Mouse (Mus musculus) fibroblast of lung, adult 2 months (primary cell): ENCODE data around the gene Zdhhc6.

Source experiments
- DNase-seq: peaks from one replicate; pipeline ENCODE4 v3.0.0-alpha.2; 2011; ENCODE audit warnings: low read depth

Zdhhc6 gene

DNA sequence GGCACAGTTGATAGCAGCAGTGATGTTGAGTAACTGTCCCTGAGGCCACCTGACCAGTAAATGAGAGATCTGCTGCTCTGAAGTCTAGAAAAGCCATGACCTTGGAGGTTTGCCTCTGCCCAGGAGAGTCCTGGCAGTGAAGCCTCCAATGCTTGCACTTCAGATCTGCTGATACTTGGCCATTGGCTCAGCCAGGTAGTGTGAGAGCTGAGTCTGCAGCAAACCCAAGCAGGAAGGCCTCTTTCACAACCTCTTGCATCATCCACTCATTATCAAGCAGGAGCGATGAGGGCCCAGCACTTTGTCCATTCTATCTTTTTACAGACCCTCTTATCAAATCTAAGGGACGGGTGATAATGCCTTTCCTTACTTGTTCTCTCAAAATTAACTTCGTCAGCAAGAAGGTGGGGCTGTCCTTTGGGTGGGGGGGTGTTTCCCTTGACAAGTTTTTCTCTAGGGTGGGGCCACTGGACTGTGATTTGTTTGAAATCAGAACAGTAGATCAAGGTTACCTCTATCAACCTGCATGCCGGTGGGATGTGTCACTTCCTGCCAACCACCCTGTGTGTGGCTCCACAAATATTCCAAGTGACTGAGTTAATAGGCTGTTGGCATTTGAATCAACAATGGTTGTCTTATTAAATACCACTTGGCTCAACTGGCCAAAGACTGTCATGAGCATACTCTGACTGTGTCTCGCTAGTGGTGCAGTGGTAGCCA, 58.0 kb downstream of the Zdhhc6 start:
- DNase-seq: no peak

DNA sequence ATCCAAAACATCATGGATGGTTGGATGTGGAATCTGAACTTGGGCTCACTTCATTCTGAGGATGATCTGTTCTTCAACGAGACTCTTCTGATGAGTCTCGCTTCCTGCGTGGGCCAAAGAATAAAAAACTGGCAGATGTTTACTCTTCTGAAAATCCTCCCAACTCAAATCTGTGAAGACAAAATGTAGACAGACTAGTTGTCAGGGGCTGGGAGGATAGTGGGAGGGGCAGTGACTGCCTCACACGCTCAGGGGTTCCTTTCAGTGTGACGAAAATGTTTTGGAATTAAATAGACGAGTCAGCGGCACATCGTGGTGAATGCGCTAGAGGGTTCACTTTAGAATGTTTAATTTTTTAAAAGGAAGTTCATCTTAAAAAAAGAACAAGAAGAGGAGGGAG, 59.7 kb downstream of the Zdhhc6 start:
- DNase-seq: no peak

DNA sequence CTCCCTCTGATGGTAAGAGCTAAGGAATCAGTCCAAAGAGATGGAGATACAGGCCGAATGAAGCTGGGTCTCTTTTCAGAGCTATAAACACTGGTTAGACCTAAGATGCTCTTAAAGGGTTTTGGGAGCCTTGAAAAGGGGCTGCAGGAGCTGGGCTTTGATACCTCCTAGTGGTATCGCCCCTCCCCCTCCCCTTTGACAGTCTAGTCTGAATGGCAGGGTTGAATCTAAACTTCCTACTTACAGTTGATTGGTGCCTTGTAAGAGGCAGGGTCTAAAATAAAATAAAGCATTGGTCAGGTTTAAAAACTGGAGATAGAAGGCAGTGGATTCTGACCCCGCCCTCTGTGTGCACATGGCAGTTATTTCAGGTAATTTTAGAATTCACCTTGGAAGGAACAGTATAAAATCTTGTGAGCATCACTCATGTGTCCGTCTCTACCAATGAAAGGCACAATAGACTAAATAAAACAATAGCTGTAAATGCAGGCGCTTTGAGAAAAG, 61.3 kb downstream of the Zdhhc6 start:
- no peak for DNase-seq

DNA sequence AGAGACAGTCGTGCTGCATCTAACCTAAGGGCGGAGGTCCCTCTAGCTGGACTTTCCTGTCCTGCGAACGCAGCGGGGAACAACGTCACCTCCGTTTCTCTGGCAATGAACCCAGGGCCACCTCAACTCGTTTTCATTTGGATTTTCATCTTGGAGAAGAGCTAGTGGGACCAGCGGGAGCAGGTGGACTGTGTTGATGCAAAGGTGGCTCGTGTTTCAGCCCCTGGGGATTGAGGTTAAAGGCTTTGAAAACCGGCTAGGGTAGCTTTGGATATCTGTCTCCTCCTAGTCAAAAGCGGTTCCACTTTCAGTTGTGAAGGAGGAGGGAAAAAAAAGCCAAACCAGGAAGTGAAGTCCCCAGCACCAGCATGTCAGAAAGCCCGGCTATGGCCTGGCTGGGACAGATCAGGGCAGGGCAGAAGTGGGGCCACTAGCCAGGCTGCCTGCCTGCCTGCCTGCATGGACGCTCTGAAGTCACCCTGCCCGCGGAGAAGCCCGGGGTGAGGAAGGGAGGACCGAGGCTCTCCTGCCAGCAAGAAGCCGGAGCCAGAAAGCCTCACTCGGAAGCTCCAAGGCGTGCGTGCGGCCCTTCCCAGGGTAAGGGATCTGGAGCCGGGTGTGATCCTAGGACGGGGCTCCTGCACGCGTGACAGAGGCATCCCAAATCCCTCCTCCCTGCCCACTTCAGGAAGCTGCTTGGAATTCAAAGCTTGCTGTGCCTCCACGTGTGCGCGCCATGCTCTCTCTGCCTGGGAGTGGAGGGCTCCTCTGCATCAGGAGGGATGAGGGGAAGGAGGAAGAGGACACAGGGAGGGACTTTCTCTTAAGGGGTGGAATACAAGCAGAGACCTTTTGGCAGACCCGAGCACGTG, 62.0 kb downstream of the Zdhhc6 start:
- DNase-seq: no peak

GRCm38 (mm10) chr19:55253239-55253569, 62.6 kb downstream of the Zdhhc6 start:
- DNase-seq: no peak

- no peak for DNase-seq
Observed at GRCm38 (mm10) chr19:55251383-55252124, 64.3 kb downstream of the Zdhhc6 start, which contains the start of gene Acsl5. Gene Acsl5 (plus strand): TSS chr19:55251938.

DNA sequence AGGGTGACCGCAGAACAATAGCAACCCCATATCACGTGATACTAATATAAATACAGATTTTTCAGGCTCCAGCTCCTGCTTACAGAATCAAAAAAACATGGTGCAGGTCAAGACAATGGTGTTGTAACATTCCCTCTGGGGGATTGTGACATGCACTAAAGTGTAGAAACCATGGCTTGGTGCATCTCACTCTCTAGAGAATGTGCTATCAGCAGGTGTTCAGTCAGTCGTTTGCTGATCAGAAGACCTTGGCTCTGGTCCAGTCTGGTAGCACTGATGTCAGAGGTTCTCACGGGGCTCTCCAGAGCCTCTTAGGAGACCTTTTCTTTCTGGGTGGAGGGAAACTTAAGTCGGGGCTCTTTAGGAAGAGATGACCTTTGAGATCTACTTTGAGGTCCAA, 65.4 kb downstream of the Zdhhc6 start:
- DNase-seq: no peak

DNA sequence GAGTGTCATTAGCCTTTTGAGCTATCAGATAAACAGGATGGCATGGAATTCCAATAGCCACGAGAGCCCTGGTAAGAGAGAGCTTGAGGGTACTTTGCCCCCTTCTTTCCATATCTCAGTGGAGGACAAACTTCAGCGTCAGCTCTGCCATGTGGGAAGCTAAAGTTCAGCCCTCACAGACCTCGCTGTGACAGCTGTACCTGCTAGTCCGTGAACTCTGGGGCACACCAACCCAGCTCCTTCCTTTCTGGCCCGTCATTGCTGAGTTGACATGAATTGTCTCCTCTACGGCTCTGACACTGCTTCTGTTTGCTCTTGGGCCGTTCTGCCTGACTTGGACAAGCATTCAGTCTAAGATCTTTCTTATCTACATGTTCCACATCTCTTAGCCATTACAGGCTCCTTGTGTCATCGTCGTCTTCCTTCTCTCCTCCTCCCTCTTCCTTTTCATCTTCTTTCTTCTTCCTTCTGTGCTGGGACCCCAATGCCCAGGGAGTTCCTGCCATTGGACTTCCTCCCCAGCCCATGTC, 67.8 kb downstream of the Zdhhc6 start:
- no peak for DNase-seq

DNA sequence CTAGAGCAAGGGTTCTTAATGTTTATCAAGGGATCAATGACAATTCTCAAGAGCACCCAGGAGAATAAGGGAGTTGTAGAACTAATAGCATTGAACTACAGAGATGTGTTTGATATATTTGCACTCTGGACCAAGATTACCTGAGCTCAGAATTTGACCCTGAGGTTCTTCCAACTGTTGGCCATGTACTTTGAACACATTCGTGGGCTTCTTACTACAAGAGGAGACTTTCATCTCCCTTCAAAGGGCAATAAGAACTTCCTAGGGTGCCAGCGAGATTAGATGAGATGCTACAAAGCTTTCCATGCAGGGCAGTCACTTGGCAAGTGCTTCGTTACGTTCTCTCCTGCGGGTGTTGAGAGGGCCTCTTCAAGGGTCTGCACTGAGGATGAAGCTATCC, 68.3 kb downstream of the Zdhhc6 start:
- no peak for DNase-seq

DNA sequence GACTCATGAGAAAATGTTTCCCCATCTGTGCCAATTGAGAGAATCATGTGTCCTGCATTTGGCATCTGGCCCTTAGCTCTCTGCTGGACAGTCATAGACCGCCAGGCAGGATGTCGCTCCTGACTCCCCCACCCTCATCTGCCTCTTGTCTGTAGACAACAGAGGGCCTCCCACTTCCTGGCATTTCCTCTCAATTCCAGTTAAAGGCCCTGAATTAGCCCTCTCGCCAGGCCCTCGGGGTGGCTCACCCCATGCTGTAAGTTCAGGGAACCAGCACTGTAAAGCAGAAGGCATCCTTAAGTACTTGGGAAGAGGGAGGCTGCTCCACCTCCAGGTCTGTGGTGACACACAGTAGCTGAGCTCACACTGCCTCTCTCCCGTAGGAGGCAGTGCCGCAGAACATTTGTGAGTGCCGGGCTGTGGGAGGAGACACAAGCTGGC, 71.0 kb downstream of the Zdhhc6 start:
- DNase-seq: peak; percentile 58

- no peak for DNase-seq
Observed at GRCm38 (mm10) chr19:55241186-55241645, 74.6 kb downstream of the Zdhhc6 start, which contains the start of gene Gucy2g. Gene Gucy2g (minus strand): TSS chr19:55241236.

- DNase-seq: no peak
Observed at GRCm38 (mm10) chr19:55239766-55240426, 75.9 kb downstream of the Zdhhc6 start.

DNA sequence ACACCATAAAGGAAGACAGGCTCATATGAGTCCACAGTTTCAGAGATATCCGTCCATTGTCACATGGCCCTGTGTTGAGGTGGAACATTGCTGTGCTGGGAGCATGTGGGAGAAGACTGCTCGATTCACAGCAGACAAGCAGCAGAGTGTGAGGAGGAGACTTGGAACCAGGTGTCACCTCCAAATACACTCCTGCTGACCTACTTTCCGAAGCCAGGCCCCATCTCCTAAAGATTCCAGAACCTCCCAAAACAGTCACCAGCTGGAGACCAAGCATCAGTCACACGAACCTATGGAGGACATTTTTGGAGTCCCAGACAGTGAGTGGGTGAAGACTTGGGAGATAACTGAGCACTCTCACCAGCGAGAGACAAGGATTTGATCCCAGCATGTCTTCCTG, 79.3 kb downstream of the Zdhhc6 start:
- no peak for DNase-seq

DNA sequence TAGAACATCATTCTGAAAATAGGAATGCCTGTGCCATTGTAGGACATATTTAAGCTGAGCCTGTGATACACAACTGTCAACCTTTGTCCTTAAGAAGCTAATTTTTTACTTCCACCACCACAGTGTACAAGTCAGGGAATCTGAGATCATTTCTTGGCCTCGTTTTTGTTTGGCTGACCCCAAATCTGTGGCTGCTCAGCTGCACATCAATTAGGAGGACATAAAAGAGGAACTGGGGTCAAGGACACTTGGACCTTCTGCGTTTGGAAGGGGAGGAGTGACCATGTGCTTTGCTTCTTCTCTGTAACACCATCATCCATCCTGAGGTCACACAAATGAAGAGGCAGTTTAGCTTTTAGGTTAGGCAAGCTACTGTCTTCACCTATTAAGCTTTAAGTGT, 79.8 kb downstream of the Zdhhc6 start:
- no peak for DNase-seq

- DNase-seq: peak; percentile 34
Observed at GRCm38 (mm10) chr19:55232136-55232535, 83.7 kb downstream of the Zdhhc6 start.

- DNase-seq: no peak
Observed at GRCm38 (mm10) chr19:55231081-55231480, 84.8 kb downstream of the Zdhhc6 start.

DNA sequence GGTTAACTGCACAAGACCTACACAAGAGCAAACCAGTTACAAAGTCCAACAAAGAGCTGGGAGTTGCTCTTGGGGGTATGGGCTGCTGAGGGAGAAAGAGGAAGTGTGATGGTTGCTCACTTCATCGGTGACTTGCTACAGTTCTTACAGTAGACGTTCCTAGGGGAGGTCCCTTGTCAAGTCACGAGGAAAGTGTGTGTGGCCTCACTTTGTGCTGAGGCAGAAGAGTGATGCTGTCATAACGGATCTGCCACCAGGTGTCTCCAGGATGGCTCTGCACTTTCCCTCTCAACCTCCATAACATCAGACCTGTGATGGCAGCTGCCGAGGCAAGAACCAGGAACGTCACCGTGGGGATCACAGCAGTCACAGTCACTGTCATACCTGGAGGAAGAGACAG, 88.7 kb downstream of the Zdhhc6 start:
- no peak for DNase-seq

- no peak for DNase-seq
Observed at GRCm38 (mm10) chr19:55226621-55227020, 89.2 kb downstream of the Zdhhc6 start.

DNA sequence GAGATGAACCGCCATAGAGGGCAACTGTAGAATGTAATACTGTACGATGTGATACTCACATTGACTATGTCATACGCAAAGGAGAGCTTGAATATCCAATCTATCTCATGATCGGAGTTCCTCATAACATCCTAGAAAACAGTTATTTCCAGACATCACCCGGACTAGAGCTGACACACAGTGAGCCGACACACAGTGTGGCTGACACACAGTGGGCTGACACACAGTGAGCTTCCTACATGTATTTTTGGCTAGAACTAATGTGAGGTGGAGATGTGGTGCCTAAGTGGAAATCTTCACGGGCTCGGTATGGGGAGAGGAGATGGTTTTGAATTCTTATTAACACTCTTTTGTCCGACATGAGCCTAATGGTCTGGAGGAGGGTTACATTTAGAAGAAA, 93.6 kb downstream of the Zdhhc6 start:
- no peak for DNase-seq
